Mouse (Mus musculus): ENCODE results near the gene Pdf. TPM values are rescaled to one million over a fixed set of nuclear protein-coding genes. Genes with fewer than 3 reads are reported as not detected.

Gene Pdf
- polyA plus RNA-seq, 1 experiment from 2014 or later: 60.5 TPM

GRCm38 (mm10) chr8:107065511-107066496 is 17.4 kb upstream of the Pdf start, which contains the start of gene Tmed6:
TSS of gene Tmed6 (minus strand) at chr8:107065644.
- H3K9ac ChIP-seq: no peak within 1 kb of the TSS
- H3K4me3 ChIP-seq (replicated peaks): no peak within 1 kb of the TSS
- H3K36me3 ChIP-seq: peaks cover 20% of the 10 kb centered on the region
- peak within 1 kb of the TSS; percentile 84 for H3K27ac ChIP-seq
- no peaks in the 10 kb centered on the region for H3K27me3 ChIP-seq
- H3K9me3 ChIP-seq (replicated peaks): no peaks in the 10 kb centered on the region
- H3K4me1 ChIP-seq: peaks cover 12% of the 10 kb centered on the region
- H3K4me2 ChIP-seq: peak within 1 kb of the TSS; percentile 25; the same call in 1 of the 2 replicates
- peak; percentile 87 for ATAC-seq (replicated peaks; ENCODE audit: low FRiP score)
- WGBS: 47% methylated on average over 17 of the region's 17 CpGs

GRCm38 (mm10) chr8:107062613-107063012 is 14.2 kb upstream of the Pdf start:
- no peak for ATAC-seq (replicated peaks; ENCODE audit: low FRiP score)
- H3K9ac ChIP-seq: no peak overlapping the region
- no peak overlapping the region for H3K4me3 ChIP-seq (replicated peaks)
- peaks cover 14% of the 10 kb centered on the region for H3K4me1 ChIP-seq
- H3K27ac ChIP-seq: no peak overlapping the region
- 88% methylated on average over 1 of the region's 1 CpGs for WGBS
- no peaks in the 10 kb centered on the region for H3K9me3 ChIP-seq (replicated peaks)
- peaks cover 23% of the 10 kb centered on the region for H3K36me3 ChIP-seq
- H3K27me3 ChIP-seq: no peaks in the 10 kb centered on the region
- no peak overlapping the region for H3K4me2 ChIP-seq

- H3K27me3 ChIP-seq: no peaks in the 10 kb centered on the region
- H3K4me1 ChIP-seq: peaks cover 25% of the 10 kb centered on the region
- WGBS: under 1% methylated on average over 33 of the region's 33 CpGs
- H3K36me3 ChIP-seq: peaks cover 54% of the 10 kb centered on the region
- ATAC-seq (replicated peaks; ENCODE audit: low FRiP score): peak; percentile 68
- H3K4me2 ChIP-seq: peak overlapping the region; percentile 93
- H3K4me3 ChIP-seq (replicated peaks): peak overlapping the region; percentile 100
- peak overlapping the region; percentile 67 for H3K27ac ChIP-seq
- H3K9ac ChIP-seq: peak overlapping the region; percentile 84
- H3K9me3 ChIP-seq (replicated peaks): no peaks in the 10 kb centered on the region
Observed at GRCm38 (mm10) chr8:107056973-107057369, 8.6 kb upstream of the Pdf start.

- ATAC-seq (replicated peaks; ENCODE audit: low FRiP score): peak; percentile 95
- Histone ChIP-seq H3K9ac (peak within 1 kb of the TSS; percentile 84), H3K4me3 (replicated peaks) (peak within 1 kb of the TSS; percentile 100), H3K4me1 (peaks cover 25% of the 10 kb centered on the region), H3K27me3 (no peaks in the 10 kb centered on the region), H3K36me3 (peaks cover 61% of the 10 kb centered on the region), H3K27ac (peak within 1 kb of the TSS; percentile 78), H3K4me2 (peak within 1 kb of the TSS; percentile 93), H3K9me3 (replicated peaks) (no peaks in the 10 kb centered on the region)
- whole genome bisulfite sequencing: under 1% methylated on average over 88 of the region's 88 CpGs
Observed at GRCm38 (mm10) chr8:107056076-107056972, 7.9 kb upstream of the Pdf start, which contains the start of the genes Cog8 and Nip7. TSS of gene Cog8 (minus strand) at chr8:107056689. TSS of gene Nip7 (plus strand) at chr8:107056877.

- no peak overlapping the region for H3K4me3 ChIP-seq (replicated peaks)
- H3K27ac ChIP-seq: no peak overlapping the region
- H3K4me1 ChIP-seq: peaks cover 30% of the 10 kb centered on the region
- H3K36me3 ChIP-seq: peaks cover 64% of the 10 kb centered on the region
- 90% methylated on average over 8 of the region's 8 CpGs for WGBS
- no peak overlapping the region for H3K9ac ChIP-seq
- H3K9me3 ChIP-seq (replicated peaks): no peaks in the 10 kb centered on the region
- no peaks in the 10 kb centered on the region for H3K27me3 ChIP-seq
- ATAC-seq (replicated peaks; ENCODE audit: low FRiP score): no peak
- no peak overlapping the region for H3K4me2 ChIP-seq
Observed at GRCm38 (mm10) chr8:107052046-107052445, 3.6 kb upstream of the Pdf start.

GRCm38 (mm10) chr8:107049480-107049879 is 1.1 kb upstream of the Pdf start:
- peak overlapping the region; percentile 78 for H3K4me2 ChIP-seq
- 94% methylated on average over 4 of the region's 4 CpGs for WGBS
- H3K4me1 ChIP-seq: peaks cover 23% of the 10 kb centered on the region
- no peak overlapping the region for H3K9ac ChIP-seq
- no peak for ATAC-seq (replicated peaks; ENCODE audit: low FRiP score)
- no peaks in the 10 kb centered on the region for H3K9me3 ChIP-seq (replicated peaks)
- no peaks in the 10 kb centered on the region for H3K27me3 ChIP-seq
- peaks cover 83% of the 10 kb centered on the region for H3K36me3 ChIP-seq
- peak overlapping the region; percentile 83 for H3K4me3 ChIP-seq (replicated peaks)
- H3K27ac ChIP-seq: peak overlapping the region; percentile 96; the same call in 1 of the 2 replicates

GRCm38 (mm10) chr8:107046976-107047375 is 1.4 kb downstream of the Pdf start:
- no peaks in the 10 kb centered on the region for H3K27me3 ChIP-seq
- H3K36me3 ChIP-seq: peaks cover 83% of the 10 kb centered on the region
- no peak for ATAC-seq (replicated peaks; ENCODE audit: low FRiP score)
- H3K9ac ChIP-seq: peak overlapping the region; percentile 84; the same call in 1 of the 2 replicates
- 83% methylated on average over 5 of the region's 5 CpGs for WGBS
- H3K4me2 ChIP-seq: peak overlapping the region; percentile 78
- peaks cover 23% of the 10 kb centered on the region for H3K4me1 ChIP-seq
- no peaks in the 10 kb centered on the region for H3K9me3 ChIP-seq (replicated peaks)
- H3K27ac ChIP-seq: no peak overlapping the region
- H3K4me3 ChIP-seq (replicated peaks): peak overlapping the region; percentile 83

- no peak overlapping the region for H3K9ac ChIP-seq
- 93% methylated on average over 6 of the region's 6 CpGs for WGBS
- ATAC-seq (replicated peaks; ENCODE audit: low FRiP score): no peak
- peaks cover 23% of the 10 kb centered on the region for H3K4me1 ChIP-seq
- H3K27ac ChIP-seq: no peak overlapping the region
- no peaks in the 10 kb centered on the region for H3K27me3 ChIP-seq
- no peak overlapping the region for H3K4me2 ChIP-seq
- H3K36me3 ChIP-seq: peaks cover 83% of the 10 kb centered on the region
- H3K9me3 ChIP-seq (replicated peaks): no peaks in the 10 kb centered on the region
- no peak overlapping the region for H3K4me3 ChIP-seq (replicated peaks)
Observed at GRCm38 (mm10) chr8:107045478-107045877, 2.9 kb downstream of the Pdf start.

- H3K4me3 ChIP-seq (replicated peaks): no peak overlapping the region
Observed at GRCm38 (mm10) chr8:107040632-107041031, 7.8 kb downstream of the Pdf start.

GRCm38 (mm10) chr8:107036626-107037025 is 11.8 kb downstream of the Pdf start:
- H3K9me3 ChIP-seq (replicated peaks): no peaks in the 10 kb centered on the region
- no peaks in the 10 kb centered on the region for H3K27me3 ChIP-seq
- ATAC-seq (replicated peaks; ENCODE audit: low FRiP score): no peak
- peaks cover 18% of the 10 kb centered on the region for H3K4me1 ChIP-seq
- 77% methylated on average over 8 of the region's 8 CpGs for WGBS
- no peak overlapping the region for H3K4me2 ChIP-seq
- H3K27ac ChIP-seq: no peak overlapping the region
- peaks cover 46% of the 10 kb centered on the region for H3K36me3 ChIP-seq
- H3K4me3 ChIP-seq (replicated peaks): no peak overlapping the region
- no peak overlapping the region for H3K9ac ChIP-seq

More at GRCm38 (mm10) chr8:107040632-107041031, 7.8 kb downstream of the Pdf start:
- no peak for ATAC-seq (replicated peaks; ENCODE audit: low FRiP score)
- no peak overlapping the region for H3K4me2 ChIP-seq
- H3K9me3 ChIP-seq (replicated peaks): no peaks in the 10 kb centered on the region
- WGBS: 74% methylated on average over 7 of the region's 7 CpGs
- H3K4me1 ChIP-seq: no peaks in the 10 kb centered on the region
- H3K9ac ChIP-seq: no peak overlapping the region
- no peaks in the 10 kb centered on the region for H3K27me3 ChIP-seq
- no peak overlapping the region for H3K27ac ChIP-seq
- peaks cover 86% of the 10 kb centered on the region for H3K36me3 ChIP-seq

GRCm38 (mm10) chr8:107035641-107036040 is 12.8 kb downstream of the Pdf start:
- peaks cover 18% of the 10 kb centered on the region for H3K4me1 ChIP-seq
- H3K27me3 ChIP-seq: no peaks in the 10 kb centered on the region
- H3K4me3 ChIP-seq (replicated peaks): no peak overlapping the region
- no peak for ATAC-seq (replicated peaks; ENCODE audit: low FRiP score)
- peaks cover 36% of the 10 kb centered on the region for H3K36me3 ChIP-seq
- no peaks in the 10 kb centered on the region for H3K9me3 ChIP-seq (replicated peaks)
- H3K27ac ChIP-seq: no peak overlapping the region
- WGBS: 88% methylated on average over 3 of the region's 3 CpGs
- H3K9ac ChIP-seq: no peak overlapping the region
- H3K4me2 ChIP-seq: no peak overlapping the region

Data from kidney, embryonic 15.5 days (tissue).